ENCODE assay signal across 8 mouse cellular contexts in genomic region chr7:3629543-3630477, GRCm38 (mm10). TPM values are rescaled to one million over a fixed set of nuclear protein-coding genes. Genes with fewer than 3 reads are reported as not detected.
DNase-seq lines count a peak whose midpoint lies in the region; ATAC-seq lines count a peak whose summit lies in the region.

Gene Tfpt (minus strand): TSS chr7:3629929.
Gene Prpf31 (plus strand): TSS chr7:3629985.

- peaks cover 42% of the 10 kb centered on the region for H3K36me3 ChIP-seq in intestine, embryonic 14.5 days (ENCODE audit: control insufficient read depth, insufficient read depth, low read length)

- H3K27me3 ChIP-seq in intestine, embryonic 14.5 days (replicated peaks; ENCODE audit: control insufficient read depth, insufficient read depth, low read length) = no peaks in the 10 kb centered on the region

- peaks cover 14% of the 10 kb centered on the region for H3K4me1 ChIP-seq in intestine, embryonic 14.5 days (replicated peaks; ENCODE audit: control insufficient read depth, insufficient read depth, low read length)

- intact Hi-C loops in gastrocnemius, postnatal 14 days (cut with DNase I; ENCODE audit: low total_unique reads) = loop anchor here (10.0 kb wide), 1 partner anchor 1445 kb away; no protein-coding TSS in a partner anchor
- intact Hi-C loops in left cerebral cortex, postnatal 14 days (cut with DNase I) = no loop called here

- peak; percentile 94 to 99 for DNase-seq in adrenal gland, adult (ENCODE audit: inconsistent age in 2 of 2, low spot score in 1 of 2)
- peak; percentile 98 for DNase-seq in embryo, embryonic 10.5 days (ENCODE audit: low spot score)
- DNase-seq in gastrocnemius, postnatal 14 days = peak; percentile 89
- peak; percentile 98 for DNase-seq in intestine, embryonic 14.5 days (ENCODE audit: low spot score)
- peak; percentile 94 to 95 for DNase-seq in left cerebral cortex, postnatal 14 days (ENCODE audit: low spot score in 2 of 2)
- peak; percentile 95 for DNase-seq in mesoderm, embryonic 11.5 days (ENCODE audit: low read depth, low spot score)
- peak; percentile 90 to 93 for DNase-seq in right cerebral cortex, postnatal 36 days (ENCODE audit: low spot score in 2 of 2)
- peak; percentile 96 for DNase-seq in yolk sac, embryonic 10.5 days (ENCODE audit: low spot score)

- peak; percentile 90 for ATAC-seq in intestine, embryonic 14.5 days (replicated peaks; ENCODE audit: low FRiP score, low TSS enrichment, low read depth)

- peak within 1 kb of the TSS; percentile 97 for H3K4me2 ChIP-seq in intestine, embryonic 14.5 days (ENCODE audit: low read length)

- H3K9me3 ChIP-seq in intestine, embryonic 14.5 days (ENCODE audit: control insufficient read depth, low read length) = no peaks in the 10 kb centered on the region

- H3K4me3 ChIP-seq in intestine, embryonic 14.5 days (ENCODE audit: low read depth, low read length) = peak within 1 kb of the TSS; percentile 68

- peak within 1 kb of the TSS; percentile 73 for H3K9ac ChIP-seq in intestine, embryonic 14.5 days (ENCODE audit: low read length)

- 1% methylated on average over 47 of the region's 47 CpGs for WGBS in intestine, embryonic 14.5 days

- H3K27ac ChIP-seq in intestine, embryonic 14.5 days (ENCODE audit: low read depth) = peak within 1 kb of the TSS; percentile 67

RNA-seq across cellular contexts. Expression of gene Tfpt, which starts in this region (rescaled TPM):
- total RNA-seq in gastrocnemius, postnatal 14 days (2021) = 10 to 100 TPM; 11.5 to 14.6 TPM
- polyA plus RNA-seq in intestine, embryonic 14.5 days (2014; fragmentation: Nextera tagmentation; extraction: Ambion mirVana) = 19.1 and 23.4 TPM in 2 replicates
- 10 to 100 TPM; 37.0 to 43.8 TPM for total RNA-seq in left cerebral cortex, postnatal 14 days (2021)

RNA-seq across cellular contexts. Expression of gene Prpf31, which starts in this region (rescaled TPM):
- total RNA-seq in gastrocnemius, postnatal 14 days (2021) = 10 to 100 TPM; 24.7 to 27.4 TPM
- polyA plus RNA-seq in intestine, embryonic 14.5 days (2014; fragmentation: Nextera tagmentation; extraction: Ambion mirVana) = 94.8 and 109 TPM in 2 replicates
- total RNA-seq in left cerebral cortex, postnatal 14 days (2021) = 10 to 100 TPM; 50.9 to 51.1 TPM

Comparison
In these comparisons a context has a peak if more than half of its experiments do, and no peak if none do; other contexts are left out.
1. Peak in every context shown above with its lines: DNase-seq, ATAC-seq, H3K4me3 ChIP-seq and H3K27ac ChIP-seq.